Mouse (Mus musculus): ENCODE data around the gene Fads2.

Gene Fads2

GRCm38 (mm10) chr19:10040866-10041387 is 60.6 kb downstream of the Fads2 start:
- no peak for DNase-seq

- DNase-seq: no peak
Measured at GRCm38 (mm10) chr19:10039615-10040014, 61.9 kb downstream of the Fads2 start.

- DNase-seq: peak; percentile 92
Measured at GRCm38 (mm10) chr19:10038910-10039309, 62.6 kb downstream of the Fads2 start.

- DNase-seq: no peak
Measured at GRCm38 (mm10) chr19:10038364-10038763, 63.2 kb downstream of the Fads2 start.

GRCm38 (mm10) chr19:10037534-10037933 is 64.0 kb downstream of the Fads2 start:
- no peak for DNase-seq

- peak; percentile 93 for DNase-seq
Measured at GRCm38 (mm10) chr19:10034785-10035447, 66.6 kb downstream of the Fads2 start.

GRCm38 (mm10) chr19:10034356-10034755 is 67.2 kb downstream of the Fads2 start:
- DNase-seq: no peak

GRCm38 (mm10) chr19:10033211-10033973 is 68.2 kb downstream of the Fads2 start:
- DNase-seq: peak; percentile 78

- no peak for DNase-seq
Measured at GRCm38 (mm10) chr19:10029746-10030145, 71.8 kb downstream of the Fads2 start.

GRCm38 (mm10) chr19:10025169-10025875 is 76.2 kb downstream of the Fads2 start:
- peak; percentile 82 for DNase-seq

- DNase-seq: peak; percentile 39
Measured at GRCm38 (mm10) chr19:10023304-10023758, 78.2 kb downstream of the Fads2 start.

GRCm38 (mm10) chr19:10022414-10023303 is 78.9 kb downstream of the Fads2 start:
- peak; percentile 80 for DNase-seq

GRCm38 (mm10) chr19:10021981-10022380 is 79.6 kb downstream of the Fads2 start:
- no peak for DNase-seq

GRCm38 (mm10) chr19:10019214-10019760 is 82.3 kb downstream of the Fads2 start:
- no peak for DNase-seq

GRCm38 (mm10) chr19:10018527-10018818 is 83.1 kb downstream of the Fads2 start:
- no peak for DNase-seq

- peak; percentile 96 for DNase-seq
Measured at GRCm38 (mm10) chr19:10017637-10018526, 83.7 kb downstream of the Fads2 start.

GRCm38 (mm10) chr19:10016151-10016550 is 85.4 kb downstream of the Fads2 start:
- no peak for DNase-seq

GRCm38 (mm10) chr19:10015442-10015841 is 86.1 kb downstream of the Fads2 start:
- no peak for DNase-seq

- DNase-seq: no peak
Measured at GRCm38 (mm10) chr19:10014824-10015223, 86.7 kb downstream of the Fads2 start.

GRCm38 (mm10) chr19:10013913-10014312 is 87.6 kb downstream of the Fads2 start:
- no peak for DNase-seq

GRCm38 (mm10) chr19:10013348-10013747 is 88.2 kb downstream of the Fads2 start:
- DNase-seq: no peak
